In genomic region chr2:91987542-91987941, GRCm38 (mm10) we compare ENCODE assay signal across 9 mouse cellular contexts. TPM values are rescaled to one million over a fixed set of nuclear protein-coding genes. Genes with fewer than 3 reads are reported as not detected.
A peak's percentile ranks its signal among the peaks of the same experiment; 100 is the strongest.
DNase-seq lines count a peak whose midpoint lies in the region; ATAC-seq lines count a peak whose summit lies in the region.
"Had no signal": no experiment of that assay in that cellular context is flagged by ENCODE, and none has a peak within 500 bp of the region (broad histone marks: within the 10 kb centered on the region; RNA-seq: fewer than 3 reads in every experiment).

No protein-coding gene starts in this region.

- peak; percentile 68 to 86 for DNase-seq in urinary bladder, adult 18-20 months (ENCODE audit: low spot score in 2 of 2)
- DNase-seq in urinary bladder, adult 2 months (ENCODE audit: low spot score) = no peak
- peak; percentile 91 for DNase-seq in cerebellum, adult 9-10 months
- peak; percentile 88 to 95 for DNase-seq in frontal cortex, postnatal 25 days (ENCODE audit: low spot score in 2 of 2)
- peak; percentile 92 for DNase-seq in neural tube, embryonic 10.5 days (ENCODE audit: extremely low spot score, low spot score)

- WGBS in intestine, embryonic 15.5 days = 2% methylated on average over 3 of the region's 3 CpGs
- 1% methylated on average over 3 of the region's 3 CpGs for WGBS in limb, embryonic 13.5 days
- WGBS in stomach, embryonic 16.5 days = 5% methylated on average over 3 of the region's 3 CpGs

- peaks cover 20% of the 10 kb centered on the region for H3K4me1 ChIP-seq in intestine, embryonic 15.5 days (replicated peaks)
- H3K4me1 ChIP-seq in limb, embryonic 13.5 days = peaks cover 13% of the 10 kb centered on the region
- H3K4me1 ChIP-seq in stomach, embryonic 16.5 days (ENCODE audit: control insufficient read depth, insufficient read depth, low read length) = peaks cover 17% of the 10 kb centered on the region

- 0 out of 2 replicates have a peak, but pooled peaks cover 4% of the 10 kb centered on the region for H3K9me3 ChIP-seq in intestine, embryonic 15.5 days
- H3K9me3 ChIP-seq in limb, embryonic 13.5 days = peaks cover 4% of the 10 kb centered on the region; the same call in 1 of the 2 replicates
- H3K9me3 ChIP-seq in stomach, embryonic 16.5 days (replicated peaks; ENCODE audit: control insufficient read depth, low read length) = no peaks in the 10 kb centered on the region
- H3K9me3 ChIP-seq: embryonic facial prominence, embryonic 15.5 days had no signal

- no peak overlapping the region for H3K4me2 ChIP-seq in intestine, embryonic 15.5 days (replicated peaks)
- no peak overlapping the region for H3K4me2 ChIP-seq in limb, embryonic 13.5 days (replicated peaks)
- no peak overlapping the region for H3K4me2 ChIP-seq in stomach, embryonic 16.5 days (ENCODE audit: low read depth, low read length)
- H3K4me2 ChIP-seq: embryonic facial prominence, embryonic 15.5 days had no signal

- H3K27ac ChIP-seq in intestine, embryonic 15.5 days = no peak overlapping the region
- H3K27ac ChIP-seq in limb, embryonic 13.5 days = no peak overlapping the region
- no peak overlapping the region for H3K27ac ChIP-seq in stomach, embryonic 16.5 days (ENCODE audit: low read length)
- H3K27ac ChIP-seq: embryonic facial prominence, embryonic 15.5 days had no signal

- H3K9ac ChIP-seq in intestine, embryonic 15.5 days = no peak overlapping the region
- no peak overlapping the region for H3K9ac ChIP-seq in limb, embryonic 13.5 days
- 0 out of 2 replicates have a peak overlapping the region, but pooled peaks have one; percentile 7 for H3K9ac ChIP-seq in stomach, embryonic 16.5 days (ENCODE audit: low read length)
- H3K9ac ChIP-seq: embryonic facial prominence, embryonic 15.5 days had no signal

- no peaks in the 10 kb centered on the region for H3K27me3 ChIP-seq in intestine, embryonic 15.5 days (replicated peaks)
- peaks cover 16% of the 10 kb centered on the region; the same call in 1 of the 2 replicates for H3K27me3 ChIP-seq in limb, embryonic 13.5 days
- no peaks in the 10 kb centered on the region for H3K27me3 ChIP-seq in stomach, embryonic 16.5 days (ENCODE audit: control insufficient read depth, insufficient read depth, low read length)

- H3K4me3 ChIP-seq in intestine, embryonic 15.5 days (replicated peaks) = no peak overlapping the region
- H3K4me3 ChIP-seq in limb, embryonic 13.5 days = no peak overlapping the region
- no peak overlapping the region for H3K4me3 ChIP-seq in stomach, embryonic 16.5 days (replicated peaks; ENCODE audit: low read length)
- H3K4me3 ChIP-seq: embryonic facial prominence, embryonic 15.5 days had no signal

- H3K36me3 ChIP-seq in intestine, embryonic 15.5 days = peaks cover 10% of the 10 kb centered on the region; the same call in 1 of the 2 replicates
- H3K36me3 ChIP-seq in limb, embryonic 13.5 days = peaks cover 20% of the 10 kb centered on the region; the same call in 1 of the 2 replicates
- H3K36me3 ChIP-seq in stomach, embryonic 16.5 days (ENCODE audit: control insufficient read depth, insufficient read depth, low read length) = peaks cover 22% of the 10 kb centered on the region

- ATAC-seq in intestine, embryonic 15.5 days = peak; percentile 3; the same call in 1 of the 2 replicates
- peak; percentile 21; the same call in 1 of the 2 replicates for ATAC-seq in limb, embryonic 13.5 days (ENCODE audit: low FRiP score, low read depth)
- no peak for ATAC-seq in stomach, embryonic 16.5 days (ENCODE audit: insufficient read depth, low FRiP score)

RNA-seq across cellular contexts. Expression of gene Dgkz, which starts 11.9 kb away (rescaled TPM):
- 135 and 148 TPM in 2 replicates for polyA plus RNA-seq in urinary bladder, adult 2 months (2012; rRNA removed)
- polyA plus RNA-seq in intestine, embryonic 15.5 days (2015; fragmentation: Nextera tagmentation; extraction: Ambion mirVana) = 60.3 and 76.1 TPM in 2 replicates
- polyA plus RNA-seq in limb, embryonic 13.5 days (2015; fragmentation: Nextera tagmentation; extraction: Ambion mirVana) = 33.0 and 34.0 TPM in 2 replicates
- 34.9 and 38.3 TPM in 2 replicates for polyA plus RNA-seq in stomach, embryonic 16.5 days (2015; fragmentation: Nextera tagmentation; extraction: Ambion mirVana)

RNA-seq across cellular contexts. Expression of gene Creb3l1, which starts 36.8 kb away (rescaled TPM):
- 4.9 and 15.4 TPM in 2 replicates for polyA plus RNA-seq in urinary bladder, adult 2 months (2012; rRNA removed)
- polyA plus RNA-seq in intestine, embryonic 15.5 days (2015; fragmentation: Nextera tagmentation; extraction: Ambion mirVana) = 16.8 and 18.7 TPM in 2 replicates
- 10.1 and 10.9 TPM in 2 replicates for polyA plus RNA-seq in limb, embryonic 13.5 days (2015; fragmentation: Nextera tagmentation; extraction: Ambion mirVana)
- 21.7 and 24.5 TPM in 2 replicates for polyA plus RNA-seq in stomach, embryonic 16.5 days (2015; fragmentation: Nextera tagmentation; extraction: Ambion mirVana)

RNA-seq across cellular contexts. Expression of gene Gm9821, which starts 42.0 kb away (rescaled TPM):
- polyA plus RNA-seq in urinary bladder, adult 2 months (2012; rRNA removed) = 0.03 TPM in 1 of 2 replicates, not detected in the other
- 0.44 and 0.73 TPM in 2 replicates for polyA plus RNA-seq in intestine, embryonic 15.5 days (2015; fragmentation: Nextera tagmentation; extraction: Ambion mirVana)
- polyA plus RNA-seq in limb, embryonic 13.5 days (2015; fragmentation: Nextera tagmentation; extraction: Ambion mirVana) = 0.27 and 0.61 TPM in 2 replicates
- 0.83 and 0.91 TPM in 2 replicates for polyA plus RNA-seq in stomach, embryonic 16.5 days (2015; fragmentation: Nextera tagmentation; extraction: Ambion mirVana)

RNA-seq across cellular contexts. Expression of gene Mdk, which starts 55.4 kb away (rescaled TPM):
- 34.7 and 37.5 TPM in 2 replicates for polyA plus RNA-seq in urinary bladder, adult 2 months (2012; rRNA removed)
- 534 and 652 TPM in 2 replicates for polyA plus RNA-seq in intestine, embryonic 15.5 days (2015; fragmentation: Nextera tagmentation; extraction: Ambion mirVana)
- 1,939 and 1,982 TPM in 2 replicates for polyA plus RNA-seq in limb, embryonic 13.5 days (2015; fragmentation: Nextera tagmentation; extraction: Ambion mirVana)
- polyA plus RNA-seq in stomach, embryonic 16.5 days (2015; fragmentation: Nextera tagmentation; extraction: Ambion mirVana) = 458 and 550 TPM in 2 replicates
